16 mouse cellular contexts compared by ENCODE assay signal in the genomic region with DNA sequence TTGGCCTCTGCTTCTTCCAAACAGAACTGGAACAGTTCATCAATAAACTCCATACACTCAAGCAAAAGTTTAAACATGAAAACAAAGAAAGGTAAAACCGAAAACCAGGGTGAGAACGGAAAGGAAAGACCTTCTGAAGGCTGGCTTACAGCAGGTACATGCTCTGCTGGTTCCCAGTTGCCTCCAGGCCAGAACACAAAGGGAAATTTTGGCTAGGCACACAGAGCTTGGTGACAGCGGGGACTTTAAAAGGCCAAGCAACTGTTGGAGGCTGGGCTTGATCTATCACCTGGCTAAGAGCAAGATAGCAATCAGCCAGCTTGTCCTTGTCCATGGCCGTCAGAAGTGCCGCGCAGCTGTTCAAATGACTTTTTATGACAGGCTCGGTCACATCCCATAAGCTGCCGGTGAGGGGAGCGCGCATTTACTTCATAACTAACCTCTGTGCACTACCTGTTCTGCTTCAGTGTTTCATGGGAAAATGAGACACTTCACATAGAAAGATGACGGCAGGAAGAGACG.
A peak's percentile ranks its signal among the peaks of the same experiment; 100 is the strongest.
DNase-seq lines count a peak whose midpoint lies in the region; ATAC-seq and TF ChIP-seq lines count a peak whose summit lies in the region.
"Had no signal": no experiment of that assay in that cellular context is flagged by ENCODE, and none has a peak within 500 bp of the region (broad histone marks: within the 10 kb centered on the region; RNA-seq: fewer than 3 reads in every experiment).

No protein-coding gene starts in this region.

- peaks cover 22% of the 10 kb centered on the region for H3K4me1 ChIP-seq in thymus, adult 2 months (replicated peaks; ENCODE audit: control insufficient read depth, insufficient read depth, low read length)
- H3K4me1 ChIP-seq in kidney, postnatal 0 days (replicated peaks; ENCODE audit: insufficient read depth, low read length) = peaks cover 16% of the 10 kb centered on the region
- H3K4me1 ChIP-seq in stomach, postnatal 0 days (replicated peaks; ENCODE audit: control insufficient read depth, insufficient read depth) = no peaks in the 10 kb centered on the region

- TF ChIP-seq CTCF in thymus, adult 2 months (IDR thresholded peaks at IDR 0.05; ENCODE audit: borderline replicate concordance, control insufficient read depth, extremely low read depth, insufficient read depth, low read length, poor library complexity) = no peak
- no peak for TF ChIP-seq CTCF in kidney, postnatal 0 days (IDR thresholded peaks at IDR 0.05; ENCODE audit: low read depth)
- no peak for TF ChIP-seq CTCF in stomach, postnatal 0 days (IDR thresholded peaks at IDR 0.05; ENCODE audit: low read depth)

- H3K9me3 ChIP-seq in kidney, postnatal 0 days (replicated peaks; ENCODE audit: low read length) = no peaks in the 10 kb centered on the region
- H3K9me3 ChIP-seq in stomach, postnatal 0 days (ENCODE audit: control insufficient read depth, low read length) = no peaks in the 10 kb centered on the region
- H3K9me3 ChIP-seq: embryonic facial prominence, embryonic 13.5 days; heart, embryonic 10.5 days; hindbrain, embryonic 12.5 days had no signal

- no peak for TF ChIP-seq EP300 in stomach, postnatal 0 days (optimal IDR thresholded peaks at IDR 0.05)

- ATAC-seq in kidney, postnatal 0 days (replicated peaks; ENCODE audit: low FRiP score, low read depth) = 0 out of 2 replicates have a peak, but pooled peaks have one; percentile 19
- ATAC-seq in stomach, postnatal 0 days (ENCODE audit: low FRiP score, low TSS enrichment) = no peak
- no peak for ATAC-seq in cerebellum, adult (ENCODE audit: insufficient number of reproducible peaks, low FRiP score, low TSS enrichment)
- ATAC-seq: forebrain, embryonic 14.5 days; inflammation-experienced regulatory T-cells, adult 6 months had no signal

- no peak for TF ChIP-seq POLR2A in thymus, adult 2 months (IDR thresholded peaks at IDR 0.05; ENCODE audit: control insufficient read depth, extremely low read depth, insufficient read depth, low read length, poor library complexity)

- H3K27me3 ChIP-seq in thymus, adult 2 months (ENCODE audit: control insufficient read depth, insufficient read depth, low read length) = no peaks in the 10 kb centered on the region
- H3K27me3 ChIP-seq in kidney, postnatal 0 days (ENCODE audit: insufficient read depth, low read length) = no peaks in the 10 kb centered on the region
- no peaks in the 10 kb centered on the region for H3K27me3 ChIP-seq in stomach, postnatal 0 days (ENCODE audit: control insufficient read depth, insufficient read depth, low read length)
- H3K27me3 ChIP-seq: embryonic facial prominence, embryonic 13.5 days; hindbrain, embryonic 12.5 days had no signal

- peak; percentile 36 for DNase-seq in kidney, adult 11 months
- DNase-seq in kidney, adult 9 months = no peak
- peak; percentile 38 for DNase-seq in thymus, postnatal 4 days
- no peak for DNase-seq in thymus, adult 2 months
- DNase-seq in kidney, postnatal 0 days (ENCODE audit: low spot score) = no peak
- no peak for DNase-seq in stomach, postnatal 0 days (ENCODE audit: low spot score)
- no peak for DNase-seq in yolk sac, embryonic 10.5 days (ENCODE audit: low spot score)
- DNase-seq: gastrocnemius, postnatal 36 days had no signal

- no peaks in the 10 kb centered on the region for H3K36me3 ChIP-seq in thymus, adult 2 months (ENCODE audit: control insufficient read depth, insufficient read depth, low read length)
- no peaks in the 10 kb centered on the region for H3K36me3 ChIP-seq in kidney, postnatal 0 days (ENCODE audit: insufficient read depth, low read length)
- H3K36me3 ChIP-seq in stomach, postnatal 0 days (ENCODE audit: control insufficient read depth, insufficient read depth, low read length) = no peaks in the 10 kb centered on the region
- H3K36me3 ChIP-seq: hindbrain, embryonic 12.5 days had no signal

- no peak overlapping the region for H3K4me2 ChIP-seq in kidney, postnatal 0 days (ENCODE audit: low read length)
- H3K4me2 ChIP-seq in stomach, postnatal 0 days (replicated peaks; ENCODE audit: low read depth) = no peak overlapping the region
- H3K4me2 ChIP-seq: embryonic facial prominence, embryonic 13.5 days; hindbrain, embryonic 12.5 days; midbrain, embryonic 11.5 days had no signal

- no peak overlapping the region for H3K9ac ChIP-seq in kidney, postnatal 0 days (ENCODE audit: low read depth, low read length)
- H3K9ac ChIP-seq in stomach, postnatal 0 days (ENCODE audit: low read length) = no peak overlapping the region
- H3K9ac ChIP-seq: embryonic facial prominence, embryonic 13.5 days; hindbrain, embryonic 12.5 days; liver, embryonic 14.5 days had no signal

- WGBS in thymus, adult 2 months = 62% methylated on average over 12 of the region's 12 CpGs
- 59% methylated on average over 12 of the region's 12 CpGs for WGBS in kidney, postnatal 0 days
- WGBS in stomach, postnatal 0 days = 68% methylated on average over 12 of the region's 12 CpGs

- no peak overlapping the region for H3K27ac ChIP-seq in thymus, adult 2 months (ENCODE audit: control insufficient read depth, insufficient read depth, low read length)
- H3K27ac ChIP-seq in kidney, postnatal 0 days = peak overlapping the region; percentile 79
- peak overlapping the region; percentile 74 for H3K27ac ChIP-seq in stomach, postnatal 0 days (replicated peaks)
- H3K27ac ChIP-seq: embryonic facial prominence, embryonic 13.5 days; hindbrain, embryonic 12.5 days; liver, embryonic 14.5 days had no signal

- no peak overlapping the region for H3K4me3 ChIP-seq in thymus, adult 2 months (ENCODE audit: control insufficient read depth, insufficient read depth, low read length)
- H3K4me3 ChIP-seq in kidney, postnatal 0 days (replicated peaks; ENCODE audit: low read depth, low read length) = no peak overlapping the region
- H3K4me3 ChIP-seq in stomach, postnatal 0 days (ENCODE audit: low read depth, low read length) = no peak overlapping the region
- H3K4me3 ChIP-seq: embryonic facial prominence, embryonic 13.5 days; heart, embryonic 10.5 days; hindbrain, embryonic 12.5 days had no signal

Comparison
In these comparisons a context has a peak if more than half of its experiments do, and no peak if none do; other contexts are left out.
1. DNase-seq: peak in kidney, adult 11 months (single experiment) and thymus, postnatal 4 days (single experiment); none in kidney, adult 9 months (single experiment), thymus, adult 2 months (single experiment), kidney, postnatal 0 days (single experiment), stomach, postnatal 0 days (single experiment) and yolk sac, embryonic 10.5 days (single experiment).